Mouse (Mus musculus) limb, embryonic 10.5 days (tissue): ENCODE measurements around the gene Zfp764. TPM values are rescaled to one million over a fixed set of nuclear protein-coding genes. Genes with fewer than 3 reads are reported as not detected.
"Not testable (repeated sequence)": the region's sequence is repeated elsewhere in the genome, so short reads cannot be mapped to it uniquely, and the experiment has no call there.

ENCODE experiments used
- DNase-seq: peaks from one replicate; pipeline ENCODE4 v3.0.0-alpha.2; 2017; ENCODE audit warnings: low spot score
- H3K27ac ChIP-seq: fragments of 300-500 bp; sonication (generic); 2 replicates; pipeline ENCODE4 v1.5.1; 2016; ENCODE audit warnings: mild to moderate bottlenecking
- H3K27me3 ChIP-seq: fragments of 300-500 bp; sonication (generic); 2 replicates; pipeline ENCODE4 v1.6.1; 2016; ENCODE audit warnings: low read depth, mild to moderate bottlenecking; ENCODE audit not compliant: poor library complexity, severe bottlenecking
- H3K36me3 ChIP-seq: fragments of 300-500 bp; sonication (generic); 2 replicates; pipeline ENCODE4 v1.6.1; 2016; ENCODE audit warnings: mild to moderate bottlenecking, moderate library complexity
- H3K4me1 ChIP-seq: fragments of 300-500 bp; sonication (generic); 2 replicates; pipeline ENCODE4 v1.6.1; 2016
- H3K4me3 ChIP-seq: fragments of 300-500 bp; sonication (generic); 2 replicates; pipeline ENCODE4 v1.5.1; 2016; ENCODE audit warnings: mild to moderate bottlenecking, moderate library complexity
- H3K9me3 ChIP-seq: fragments of 300-500 bp; sonication (generic); replicated peaks from 2 replicates; pipeline ENCODE4 v1.6.1; 2016; ENCODE audit warnings: mild to moderate bottlenecking
- WGBS: fragments of 180-500 bp; shearing (Covaris S2); methylation state at CpG from one replicate; pipeline ENCODE4 v1.1.7; 2016; 5-methylcytosine and 5-hydroxymethylcytosine counted together
- polyA plus RNA-seq: library from polyadenylated mRNA; unstranded; fragments of >200 nt; fragmentation: Nextera tagmentation; extraction: Ambion mirVana; gene quantifications from 2 replicates; pipeline ENCODE4 v1.2.1, GENCODE M21; 2016

Zfp764 gene
- polyA plus RNA-seq, 1 experiment from 2014 or later: 7.9 TPM

DNA sequence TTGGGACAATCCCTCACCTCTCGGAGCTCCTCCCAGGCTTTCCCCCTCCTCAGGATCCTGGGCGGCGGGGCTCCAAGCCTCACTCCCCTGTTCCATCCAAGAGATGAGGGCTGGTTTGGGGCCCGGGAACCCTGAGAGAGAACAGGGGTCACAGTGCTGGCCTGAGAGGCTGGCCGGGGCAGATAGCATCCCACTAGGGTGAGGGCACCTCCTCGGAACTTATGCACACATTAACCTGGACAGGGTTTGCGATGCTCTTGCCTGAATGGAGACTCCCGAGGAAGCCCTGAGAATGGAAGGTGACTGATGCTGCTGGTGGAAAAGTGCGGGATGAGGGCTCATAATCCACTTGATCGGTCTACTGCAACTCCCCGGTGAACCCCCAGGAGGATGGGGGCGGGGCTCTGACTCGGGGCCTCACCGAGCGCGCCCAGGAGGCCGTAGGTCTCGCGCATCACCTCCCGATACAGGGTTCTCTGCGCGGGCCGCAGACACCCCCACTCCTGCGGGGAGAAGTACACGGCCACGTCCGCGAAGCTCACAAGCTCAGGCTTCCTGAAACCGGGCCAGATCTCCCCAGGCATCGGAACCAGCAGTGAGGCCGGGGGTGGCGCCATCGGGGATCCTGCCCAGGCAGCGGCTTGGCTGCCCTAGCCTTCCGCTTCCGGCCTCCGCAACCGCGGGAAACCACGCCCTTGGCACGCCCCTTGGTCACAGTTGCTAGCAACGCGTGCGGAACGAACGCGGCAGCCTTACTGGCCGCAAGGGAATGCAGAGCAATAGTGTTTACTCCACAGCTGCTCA lies 15.0 kb upstream of the Zfp764 start, which contains the start of gene Zfp688:
TSS of gene Zfp688 (minus strand) at position 681 of the 804 bp plus-strand sequence.
- WGBS: 1% methylated on average over 48 of the region's 48 CpGs
- DNase-seq: peak; percentile 98
- H3K4me3 ChIP-seq: peak within 1 kb of the TSS; percentile 82

DNA sequence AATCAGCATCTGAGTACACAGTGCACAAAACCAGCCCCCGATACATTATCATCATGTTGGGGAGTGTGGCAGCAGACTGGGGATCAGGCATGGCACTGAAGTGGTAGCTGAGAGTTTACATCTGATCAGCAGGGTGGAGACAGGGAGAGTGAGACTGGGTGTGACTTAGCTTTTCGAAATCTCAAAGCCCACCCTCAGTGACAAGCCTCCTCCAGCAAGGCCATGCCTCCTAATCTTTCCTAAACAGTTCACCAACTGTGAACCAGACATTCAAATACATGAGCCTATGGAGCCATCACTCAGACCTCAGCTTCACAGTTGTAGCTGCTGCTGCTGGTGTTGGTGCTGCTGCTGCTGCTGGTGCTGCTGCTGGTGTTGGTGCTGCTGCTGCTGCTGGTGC lies 4.8 kb upstream of the Zfp764 start:
- H3K4me3 ChIP-seq: no peak overlapping the region
- no peak overlapping the region for H3K27ac ChIP-seq
- peaks cover under 1% of the 10 kb centered on the region for H3K4me1 ChIP-seq
- no peaks in the 10 kb centered on the region for H3K9me3 ChIP-seq
- WGBS: 84% methylated on average over 2 of the region's 2 CpGs
- H3K36me3 ChIP-seq: 0 out of 2 replicates have a peak, but pooled peaks cover under 1% of the 10 kb centered on the region
- DNase-seq: no peak
- H3K27me3 ChIP-seq: no peaks in the 10 kb centered on the region

More for the DNA sequence above, 15.0 kb upstream of the Zfp764 start, which contains the start of gene Zfp688:
- H3K9me3 ChIP-seq: no peaks in the 10 kb centered on the region
- peaks cover 15% of the 10 kb centered on the region for H3K4me1 ChIP-seq
- H3K36me3 ChIP-seq: peaks cover 29% of the 10 kb centered on the region
- peaks cover 15% of the 10 kb centered on the region for H3K27me3 ChIP-seq
- H3K27ac ChIP-seq: peak within 1 kb of the TSS; percentile 91

- H3K36me3 ChIP-seq: peaks cover 13% of the 10 kb centered on the region
- H3K9me3 ChIP-seq, H3K4me1 ChIP-seq, H3K4me3 ChIP-seq, DNase-seq, H3K27ac ChIP-seq, H3K27me3 ChIP-seq: not testable (repeated sequence)
- WGBS: 96% methylated on average over 6 of the region's 6 CpGs
Observed at GRCm38 (mm10) chr7:127404101-127404500, 2.5 kb downstream of the Zfp764 start.

GRCm38 (mm10) chr7:127402980-127403379 lies 3.6 kb downstream of the Zfp764 start:
- H3K27ac ChIP-seq: no peak overlapping the region
- peaks cover 13% of the 10 kb centered on the region for H3K36me3 ChIP-seq
- no peak overlapping the region for H3K4me3 ChIP-seq
- H3K27me3 ChIP-seq: no peaks in the 10 kb centered on the region
- peaks cover 9% of the 10 kb centered on the region for H3K4me1 ChIP-seq
- no peaks in the 10 kb centered on the region for H3K9me3 ChIP-seq
- WGBS: 30% methylated on average over 2 of the region's 2 CpGs
- DNase-seq: no peak

GRCm38 (mm10) chr7:127400355-127400754 lies 6.3 kb downstream of the Zfp764 start:
- Histone ChIP-seq H3K4me1 (no peaks in the 10 kb centered on the region), H3K4me3 (no peak overlapping the region), H3K27me3 (no peaks in the 10 kb centered on the region; the same call in 1 of the 2 replicates), H3K27ac (no peak overlapping the region), H3K9me3 (no peaks in the 10 kb centered on the region), H3K36me3 (peaks cover 12% of the 10 kb centered on the region)
- 70% methylated on average over 3 of the region's 3 CpGs for WGBS
- no peak for DNase-seq

DNA sequence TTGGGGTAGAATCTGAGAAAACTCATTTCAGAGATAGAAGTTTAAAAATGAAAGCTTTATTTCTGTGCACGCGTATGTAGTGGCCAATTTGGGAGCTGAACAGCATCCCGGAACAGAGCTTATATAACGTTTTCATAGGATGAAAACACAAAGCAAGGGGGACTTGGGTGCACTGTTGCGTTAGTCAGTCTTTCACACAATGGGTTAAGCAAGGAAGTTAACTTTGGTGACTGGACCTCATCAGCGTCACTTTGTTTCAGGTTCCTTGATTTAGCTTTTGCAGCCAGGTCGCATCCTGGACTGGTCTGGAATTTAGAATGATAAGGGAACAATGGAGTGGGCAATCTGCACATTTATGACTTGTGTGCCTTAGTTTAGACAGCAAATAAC lies 12.7 kb downstream of the Zfp764 start:
- Histone ChIP-seq H3K4me3 (peak overlapping the region; percentile 73), H3K27ac (peak overlapping the region; percentile 91), H3K9me3 (no peaks in the 10 kb centered on the region), H3K4me1 (peaks cover 16% of the 10 kb centered on the region), H3K27me3 (no peaks in the 10 kb centered on the region; the same call in 1 of the 2 replicates), H3K36me3 (peaks cover 20% of the 10 kb centered on the region)
- DNase-seq: peak; percentile 35
- WGBS: 34% methylated on average over 7 of the region's 7 CpGs

DNA sequence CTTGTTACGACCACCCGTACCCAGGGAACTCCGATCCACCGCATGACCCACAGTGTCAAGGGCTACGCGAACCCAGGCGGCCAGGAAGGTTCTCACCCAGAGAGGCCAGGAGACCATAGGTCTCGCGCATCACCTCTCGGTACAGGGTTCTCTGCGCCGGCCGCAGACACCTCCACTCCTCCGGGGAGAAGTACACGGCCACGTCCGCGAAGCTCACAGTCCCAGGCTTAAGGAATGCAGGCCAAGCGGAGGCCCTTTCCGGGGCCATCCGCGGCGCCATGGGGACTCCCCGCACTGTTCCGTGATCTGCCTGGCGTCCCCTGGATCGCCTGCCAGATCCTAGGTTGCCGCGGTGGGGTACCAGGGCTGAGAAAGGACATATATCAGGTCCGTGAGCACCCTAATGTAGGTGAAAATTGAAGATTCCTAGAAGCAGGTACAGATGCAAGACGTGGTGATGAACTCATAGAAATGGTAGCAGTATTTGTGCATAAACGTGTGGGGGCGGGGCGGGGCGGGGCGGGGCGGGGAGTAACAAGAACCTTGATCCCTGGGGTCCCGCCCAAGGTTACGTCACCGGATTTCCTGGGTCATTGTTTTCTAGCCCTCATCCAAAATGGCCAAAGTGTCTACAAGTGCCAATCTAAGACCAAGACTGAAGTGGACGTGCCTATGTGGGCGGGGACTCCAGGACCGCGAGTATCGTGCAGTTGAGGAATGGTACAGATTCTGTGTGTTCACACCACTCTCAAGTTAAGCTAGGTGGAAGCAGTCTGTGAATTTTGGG lies 13.3 kb downstream of the Zfp764 start, which contains the start of gene E430018J23Rik:
TSS of gene E430018J23Rik (minus strand) at position 473 of the 787 bp plus-strand sequence.
- 1% methylated on average over 45 of the region's 45 CpGs for WGBS
- H3K9me3 ChIP-seq: no peaks in the 10 kb centered on the region

DNA sequence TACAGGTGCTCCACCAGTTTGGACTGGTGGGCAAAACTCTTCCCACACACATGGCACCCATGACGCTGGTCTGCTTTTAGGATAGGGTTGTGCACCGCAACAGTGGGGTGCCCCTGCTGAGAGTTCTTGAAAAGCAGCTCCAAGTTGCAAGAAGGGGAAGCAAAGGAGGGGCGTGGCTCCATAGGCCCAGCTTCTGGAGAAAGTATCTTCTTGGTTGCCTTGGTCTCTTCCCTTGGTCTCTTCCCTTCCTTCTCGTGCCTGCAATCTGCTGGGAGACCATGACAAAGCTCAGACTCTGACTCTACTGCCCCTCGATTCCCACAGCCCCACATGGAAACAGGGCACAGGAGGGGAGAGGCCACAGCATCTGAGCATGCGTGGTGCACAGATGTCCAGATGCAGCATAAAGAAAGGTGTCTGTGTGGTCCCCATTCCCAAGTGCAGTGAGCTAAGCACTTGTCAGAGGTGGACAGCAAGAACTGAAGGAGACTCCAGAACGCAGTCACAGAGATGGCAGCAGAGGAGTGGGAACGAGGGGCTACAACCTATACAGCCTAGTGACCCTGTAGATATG lies 14.3 kb downstream of the Zfp764 start:
- Histone ChIP-seq H3K4me1 (peaks cover 16% of the 10 kb centered on the region), H3K27me3 (no peaks in the 10 kb centered on the region; the same call in 1 of the 2 replicates), H3K36me3 (peaks cover 20% of the 10 kb centered on the region), H3K27ac (no peak overlapping the region), H3K4me3 (peak overlapping the region; percentile 73), H3K9me3 (no peaks in the 10 kb centered on the region)
- DNase-seq: no peak
- WGBS: 84% methylated on average over 8 of the region's 8 CpGs

More for the DNA sequence above, 13.3 kb downstream of the Zfp764 start, which contains the start of gene E430018J23Rik:
- peaks cover 20% of the 10 kb centered on the region for H3K36me3 ChIP-seq
- peaks cover 16% of the 10 kb centered on the region for H3K4me1 ChIP-seq
- no peaks in the 10 kb centered on the region; the same call in 1 of the 2 replicates for H3K27me3 ChIP-seq
- peak within 1 kb of the TSS; percentile 73 for H3K4me3 ChIP-seq
- H3K27ac ChIP-seq: peak within 1 kb of the TSS; percentile 91
- DNase-seq: peak; percentile 92

DNA sequence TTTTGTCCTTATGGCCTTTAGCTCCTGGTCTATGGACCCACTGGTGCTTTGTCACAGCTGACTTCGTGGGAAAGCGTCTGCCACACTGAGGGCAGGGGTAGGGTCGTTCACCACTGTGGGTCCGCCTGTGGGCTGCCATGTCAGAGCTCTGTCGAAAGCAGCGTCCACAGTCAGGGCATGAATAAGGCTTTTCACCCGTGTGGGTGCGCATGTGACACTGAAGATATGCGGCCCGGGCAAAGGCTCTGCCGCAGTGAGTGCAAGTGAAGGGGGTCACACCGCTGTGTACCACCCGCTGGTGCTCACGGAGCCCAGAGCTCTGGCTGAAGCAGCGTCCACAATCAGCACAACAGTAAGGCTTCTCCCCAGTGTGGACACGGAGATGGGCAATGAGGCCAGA lies 15.1 kb downstream of the Zfp764 start:
- no peak for DNase-seq
- H3K27ac ChIP-seq: no peak overlapping the region
- WGBS: 97% methylated on average over 16 of the region's 16 CpGs
- no peaks in the 10 kb centered on the region for H3K9me3 ChIP-seq
- H3K27me3 ChIP-seq: no peaks in the 10 kb centered on the region
- H3K36me3 ChIP-seq: peaks cover 20% of the 10 kb centered on the region
- no peak overlapping the region for H3K4me3 ChIP-seq
- peaks cover 20% of the 10 kb centered on the region for H3K4me1 ChIP-seq

- WGBS: 87% methylated on average over 7 of the region's 7 CpGs
- DNase-seq: no peak
- no peaks in the 10 kb centered on the region for H3K27me3 ChIP-seq
- H3K4me3 ChIP-seq: no peak overlapping the region
- peaks cover 24% of the 10 kb centered on the region for H3K36me3 ChIP-seq
- H3K4me1 ChIP-seq: peaks cover 23% of the 10 kb centered on the region
- no peaks in the 10 kb centered on the region; the same call in 1 of the 2 replicates for H3K9me3 ChIP-seq
- H3K27ac ChIP-seq: no peak overlapping the region
Observed at GRCm38 (mm10) chr7:127390306-127390705, 16.3 kb downstream of the Zfp764 start.

DNA sequence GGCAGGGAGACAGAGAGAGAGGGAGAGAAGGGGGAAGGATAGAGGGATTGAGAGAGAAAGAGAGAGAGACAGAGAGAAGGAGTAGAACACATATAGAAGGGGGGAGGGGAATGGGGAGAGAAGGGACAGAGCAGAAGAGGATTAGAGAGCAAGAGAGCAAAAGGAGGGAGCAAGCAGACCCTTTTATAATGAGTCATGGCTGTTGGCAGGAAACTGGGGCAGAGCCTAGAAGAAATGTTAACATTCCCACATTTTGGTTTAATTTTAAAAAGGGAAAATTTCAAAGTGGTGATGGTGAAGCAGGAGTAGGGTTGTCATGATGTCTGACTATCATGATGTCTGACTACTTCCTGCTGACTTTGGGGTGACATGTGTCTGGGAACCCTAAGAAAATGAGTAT lies 18.4 kb downstream of the Zfp764 start:
- not testable (repeated sequence) for H3K27me3 ChIP-seq, H3K9me3 ChIP-seq, H3K27ac ChIP-seq, DNase-seq, H3K4me3 ChIP-seq
- H3K36me3 ChIP-seq: peaks cover 44% of the 10 kb centered on the region
- H3K4me1 ChIP-seq: peaks cover 16% of the 10 kb centered on the region

DNA sequence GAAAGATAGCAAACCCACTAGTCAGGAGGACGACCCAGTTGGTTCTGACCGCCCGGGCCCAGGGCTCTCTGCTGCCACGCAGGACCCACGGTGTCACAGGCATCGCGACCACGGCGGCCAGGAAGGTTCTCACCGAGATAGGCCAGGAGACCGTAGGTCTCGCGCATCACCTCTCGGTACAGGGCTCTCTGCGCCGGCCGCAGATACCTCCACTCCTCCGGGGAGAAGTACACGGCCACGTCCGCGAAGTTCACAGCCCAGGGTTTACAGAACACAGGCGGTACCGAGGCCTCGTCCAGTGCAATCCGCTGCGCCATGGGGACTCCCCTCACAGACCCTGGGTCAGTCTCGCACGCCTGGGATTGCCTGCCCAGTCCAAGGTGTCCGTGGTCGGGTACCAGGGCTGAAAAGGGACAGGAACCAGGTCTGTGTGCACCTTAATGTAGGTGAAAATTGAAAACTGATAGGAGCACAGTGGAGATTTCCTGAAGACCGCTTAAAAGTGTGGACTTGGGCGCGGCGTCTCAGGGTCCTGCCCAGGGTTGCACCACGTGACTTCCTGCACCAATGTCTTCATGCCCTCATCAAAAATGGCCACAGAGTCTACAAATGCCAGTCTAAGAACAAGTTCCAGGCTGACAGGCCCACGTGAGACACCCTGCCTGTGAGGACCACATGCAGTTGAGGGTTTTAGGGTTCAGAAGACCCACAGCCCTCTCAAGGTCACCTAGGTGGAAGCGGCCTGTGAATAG lies 19.8 kb downstream of the Zfp764 start, which contains the start of gene 9130019O22Rik:
TSS of gene 9130019O22Rik (minus strand) at position 526 of the 752 bp plus-strand sequence.
- H3K36me3 ChIP-seq: peaks cover 48% of the 10 kb centered on the region
- WGBS: 15% methylated on average over 38 of the region's 38 CpGs
- H3K27ac ChIP-seq: peak within 1 kb of the TSS; percentile 78
- no peaks in the 10 kb centered on the region for H3K27me3 ChIP-seq
- H3K4me3 ChIP-seq: peak within 1 kb of the TSS; percentile 52
- DNase-seq: peak; percentile 76
- peaks cover 3% of the 10 kb centered on the region; the same call in 1 of the 2 replicates for H3K9me3 ChIP-seq
- peaks cover 7% of the 10 kb centered on the region for H3K4me1 ChIP-seq
